Mouse (Mus musculus) limb, embryonic 15.5 days (tissue): ENCODE data around the gene Ttll4. TPM values are rescaled to one million over a fixed set of nuclear protein-coding genes. Genes with fewer than 3 reads are reported as not detected.

Experiments used
- polyA plus RNA-seq: library from polyadenylated mRNA; unstranded; fragments of >200 nt; fragmentation: Nextera tagmentation; extraction: Ambion mirVana; gene quantifications from 2 replicates; pipeline ENCODE4 v1.2.1, GENCODE M21; 2015

Ttll4 gene
- polyA plus RNA-seq, 1 experiment from 2014 or later = 12.3 TPM

Other genes with a start within 250 kb of the Ttll4 start
- 52.7 and 55.8 TPM in 2 replicates for gene Cnot9, start 155.7 kb upstream of the Ttll4 start, polyA plus RNA-seq
- 0.92 and 1.6 TPM in 2 replicates for gene Plcd4, start 118.9 kb upstream of the Ttll4 start, polyA plus RNA-seq
- gene Usp37, start 117.5 kb upstream of the Ttll4 start, polyA plus RNA-seq = 26.3 and 30.5 TPM in 2 replicates
- gene Zfp142, start 73.5 kb upstream of the Ttll4 start, polyA plus RNA-seq = 7.3 and 7.5 TPM in 2 replicates
- 14.0 and 16.4 TPM in 2 replicates for gene Bcs1l, start 73.5 kb upstream of the Ttll4 start, polyA plus RNA-seq
- 40.7 and 41.0 TPM in 2 replicates for gene Rnf25, start 60.3 kb upstream of the Ttll4 start, polyA plus RNA-seq
- 5.4 and 6.5 TPM in 2 replicates for gene Stk36, start 60.3 kb upstream of the Ttll4 start, polyA plus RNA-seq
- 9.7 and 10.5 TPM in 2 replicates for gene Cyp27a1, start 51.8 kb downstream of the Ttll4 start, polyA plus RNA-seq
- gene Prkag3, start 87.5 kb downstream of the Ttll4 start, polyA plus RNA-seq = 2.8 and 7.5 TPM in 2 replicates
- 49.5 and 53.6 TPM in 2 replicates for gene Wnt6, start 110.1 kb downstream of the Ttll4 start, polyA plus RNA-seq
- 9.0 and 9.1 TPM in 2 replicates for gene Wnt10a, start 129.8 kb downstream of the Ttll4 start, polyA plus RNA-seq
- gene Cdk5r2, start 193.2 kb downstream of the Ttll4 start, polyA plus RNA-seq = not detected in 2 replicates
- gene Fev, start 223.7 kb downstream of the Ttll4 start, polyA plus RNA-seq = 0.17 TPM in 1 of 2 replicates, not detected in the other
- gene Cryba2, start 231.4 kb downstream of the Ttll4 start, polyA plus RNA-seq = 0.28 TPM in 1 of 2 replicates, not detected in the other